Mouse (Mus musculus) hindbrain, embryonic 12.5 days (tissue): ENCODE data around the gene Zcchc8. TPM values are rescaled to one million over a fixed set of nuclear protein-coding genes. Genes with fewer than 3 reads are reported as not detected.

Experiments
- ATAC-seq: fragments of 200-750 bp; cut with Nextera tagmentation; 2 replicates; pipeline ENCODE4 v1.8.0; 2017; ENCODE audit warnings: moderate TSS enrichment; ENCODE audit not compliant: low FRiP score
- H3K27ac ChIP-seq: fragments of 300-500 bp; sonication (generic); 2 replicates; pipeline ENCODE4 v1.5.1; 2016; ENCODE audit warnings: mild to moderate bottlenecking
- H3K27me3 ChIP-seq: fragments of 300-500 bp; sonication (generic); 2 replicates; pipeline ENCODE4 v1.6.1; 2016; ENCODE audit warnings: mild to moderate bottlenecking
- H3K36me3 ChIP-seq: fragments of 300-500 bp; sonication (generic); 2 replicates; pipeline ENCODE4 v1.6.1; 2016; ENCODE audit warnings: mild to moderate bottlenecking
- H3K4me1 ChIP-seq: fragments of 300-500 bp; sonication (generic); 2 replicates; pipeline ENCODE4 v1.6.1; 2016
- H3K4me2 ChIP-seq: fragments of 300-500 bp; sonication (generic); replicated peaks from 2 replicates; pipeline ENCODE4 v1.6.1; 2016; ENCODE audit warnings: mild to moderate bottlenecking
- H3K4me3 ChIP-seq: fragments of 300-500 bp; sonication (generic); 2 replicates; pipeline ENCODE4 v1.5.1; 2016; ENCODE audit warnings: mild to moderate bottlenecking
- H3K9ac ChIP-seq: fragments of 300-500 bp; sonication (generic); 2 replicates; pipeline ENCODE4 v1.6.1; 2016; ENCODE audit warnings: mild to moderate bottlenecking, moderate library complexity
- H3K9me3 ChIP-seq: fragments of 300-500 bp; sonication (generic); replicated peaks from 2 replicates; pipeline ENCODE4 v1.6.1; 2016; ENCODE audit warnings: mild to moderate bottlenecking
- WGBS: fragments of 180-500 bp; shearing (Covaris S2); methylation state at CpG from one replicate; pipeline ENCODE4 v1.1.7; 2016; 5-methylcytosine and 5-hydroxymethylcytosine counted together
- polyA plus RNA-seq: library from polyadenylated mRNA; unstranded; fragments of >200 nt; fragmentation: Nextera tagmentation; extraction: Ambion mirVana; gene quantifications from 2 replicates; pipeline ENCODE4 v1.2.1, GENCODE M21; 2016

Zcchc8 gene
- polyA plus RNA-seq, 1 experiment from 2014 or later: 80.2 TPM

GRCm38 (mm10) chr5:123713782-123714181, 7.1 kb downstream of the Zcchc8 start:
- Histone ChIP-seq H3K9ac (no peak overlapping the region), H3K4me1 (peaks cover 15% of the 10 kb centered on the region), H3K9me3 (no peaks in the 10 kb centered on the region), H3K4me2 (no peak overlapping the region), H3K4me3 (no peak overlapping the region), H3K27ac (no peak overlapping the region), H3K36me3 (peaks cover 79% of the 10 kb centered on the region), H3K27me3 (no peaks in the 10 kb centered on the region)
- no peak for ATAC-seq
- 96% methylated on average over 6 of the region's 6 CpGs for WGBS

DNA sequence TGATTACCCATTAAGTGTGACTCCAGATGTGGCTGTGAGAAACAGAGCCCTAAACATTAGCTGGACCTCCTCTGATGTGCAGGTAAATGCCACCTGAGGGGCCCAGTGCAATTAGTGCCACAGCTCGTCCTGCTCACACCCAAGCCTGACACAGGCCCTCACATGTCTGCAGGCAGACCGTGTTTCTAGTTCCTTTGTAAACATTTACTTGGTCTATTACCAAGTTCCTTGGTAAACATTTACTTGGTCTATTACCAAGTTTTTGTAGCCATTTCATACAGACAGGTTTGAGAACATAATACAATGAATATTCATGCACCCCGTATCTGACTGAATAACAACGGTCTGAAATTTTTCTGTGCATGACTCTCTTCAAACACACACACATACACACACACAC, 11.3 kb downstream of the Zcchc8 start:
- Histone ChIP-seq H3K27ac (no peak overlapping the region), H3K36me3 (peaks cover 95% of the 10 kb centered on the region), H3K4me1 (no peaks in the 10 kb centered on the region), H3K4me2 (no peak overlapping the region), H3K9me3 (no peaks in the 10 kb centered on the region), H3K4me3 (no peak overlapping the region), H3K27me3 (no peaks in the 10 kb centered on the region), H3K9ac (no peak overlapping the region)
- ATAC-seq: no peak
- WGBS: 90% methylated on average over 4 of the region's 4 CpGs

DNA sequence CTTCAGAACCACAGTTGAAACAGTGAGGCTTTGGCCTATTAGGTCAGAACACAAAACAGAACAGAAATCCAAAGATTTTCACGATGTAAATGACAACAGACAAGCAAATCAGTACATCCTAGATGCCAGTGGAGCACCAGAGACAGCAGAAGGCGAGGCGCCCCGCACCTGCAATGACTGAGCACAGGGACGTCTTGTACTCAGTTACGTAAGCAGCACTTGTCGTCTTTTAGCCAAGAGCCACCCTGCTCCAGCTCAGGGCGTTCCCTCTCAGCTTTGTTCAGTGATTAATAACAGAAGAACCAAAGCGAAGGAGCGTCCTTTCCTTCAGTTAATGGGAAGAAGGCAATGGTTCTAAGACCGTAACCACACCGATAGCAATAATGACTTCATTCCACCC, 12.3 kb downstream of the Zcchc8 start:
- Histone ChIP-seq H3K27ac (no peak overlapping the region), H3K9ac (no peak overlapping the region), H3K27me3 (no peaks in the 10 kb centered on the region), H3K4me3 (no peak overlapping the region), H3K4me2 (no peak overlapping the region), H3K4me1 (no peaks in the 10 kb centered on the region), H3K9me3 (no peaks in the 10 kb centered on the region), H3K36me3 (peaks cover 94% of the 10 kb centered on the region)
- ATAC-seq: no peak
- WGBS: 90% methylated on average over 12 of the region's 12 CpGs

DNA sequence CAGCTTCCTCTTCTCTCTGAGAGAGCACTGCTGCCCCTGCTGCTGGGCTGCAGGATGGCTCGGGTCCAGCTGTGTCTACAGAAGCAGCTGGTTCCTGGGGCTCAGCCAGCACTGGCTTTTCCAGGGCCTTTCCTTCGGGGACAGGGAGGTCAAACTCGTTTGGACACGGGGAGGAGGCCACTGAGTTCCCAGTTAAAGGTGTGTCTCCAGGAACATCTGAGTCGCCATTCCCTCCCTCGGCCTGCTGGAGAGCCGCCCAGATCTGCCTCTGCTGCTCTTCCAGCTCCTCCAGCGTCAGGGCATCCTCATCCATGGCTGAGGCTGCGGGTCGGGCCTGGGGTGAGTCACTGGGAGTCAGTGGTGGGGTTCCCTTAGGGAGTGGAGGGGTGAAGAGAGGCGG, 20.3 kb downstream of the Zcchc8 start:
- WGBS: 82% methylated on average over 11 of the region's 11 CpGs
- no peaks in the 10 kb centered on the region for H3K4me1 ChIP-seq

GRCm38 (mm10) chr5:123699198-123699597, 21.7 kb downstream of the Zcchc8 start:
- no peaks in the 10 kb centered on the region for H3K9me3 ChIP-seq
- ATAC-seq: no peak
- H3K4me3 ChIP-seq: no peak overlapping the region
- WGBS: 33% methylated on average over 3 of the region's 3 CpGs
- no peak overlapping the region for H3K4me2 ChIP-seq
- peaks cover 59% of the 10 kb centered on the region for H3K36me3 ChIP-seq
- H3K9ac ChIP-seq: no peak overlapping the region
- H3K4me1 ChIP-seq: no peaks in the 10 kb centered on the region
- no peaks in the 10 kb centered on the region for H3K27me3 ChIP-seq
- H3K27ac ChIP-seq: no peak overlapping the region

More for the DNA sequence above, 20.3 kb downstream of the Zcchc8 start:
- H3K9ac ChIP-seq: no peak overlapping the region
- peaks cover 71% of the 10 kb centered on the region for H3K36me3 ChIP-seq
- no peaks in the 10 kb centered on the region for H3K27me3 ChIP-seq
- no peak overlapping the region for H3K4me2 ChIP-seq
- ATAC-seq: no peak
- no peak overlapping the region; the same call in 1 of the 2 replicates for H3K27ac ChIP-seq
- H3K9me3 ChIP-seq: no peaks in the 10 kb centered on the region
- H3K4me3 ChIP-seq: no peak overlapping the region

GRCm38 (mm10) chr5:123696961-123697360, 23.9 kb downstream of the Zcchc8 start:
- no peak overlapping the region for H3K4me3 ChIP-seq
- no peaks in the 10 kb centered on the region for H3K4me1 ChIP-seq
- no peak for ATAC-seq
- 85% methylated on average over 4 of the region's 4 CpGs for WGBS
- H3K36me3 ChIP-seq: peaks cover 36% of the 10 kb centered on the region
- no peak overlapping the region for H3K27ac ChIP-seq
- no peak overlapping the region for H3K4me2 ChIP-seq
- no peaks in the 10 kb centered on the region for H3K9me3 ChIP-seq
- H3K9ac ChIP-seq: no peak overlapping the region
- no peaks in the 10 kb centered on the region for H3K27me3 ChIP-seq

- H3K4me3 ChIP-seq: no peak overlapping the region
- no peaks in the 10 kb centered on the region for H3K4me1 ChIP-seq
- H3K36me3 ChIP-seq: peaks cover 29% of the 10 kb centered on the region
- no peaks in the 10 kb centered on the region for H3K27me3 ChIP-seq
- ATAC-seq: no peak
- no peak overlapping the region for H3K4me2 ChIP-seq
- no peaks in the 10 kb centered on the region for H3K9me3 ChIP-seq
- H3K27ac ChIP-seq: no peak overlapping the region
- 97% methylated on average over 7 of the region's 7 CpGs for WGBS
- no peak overlapping the region for H3K9ac ChIP-seq
Measured at GRCm38 (mm10) chr5:123696244-123696643, 24.7 kb downstream of the Zcchc8 start.

- Histone ChIP-seq H3K9me3 (no peaks in the 10 kb centered on the region), H3K27ac (no peak overlapping the region), H3K4me2 (no peak overlapping the region), H3K4me1 (no peaks in the 10 kb centered on the region), H3K27me3 (no peaks in the 10 kb centered on the region), H3K9ac (no peak overlapping the region), H3K4me3 (no peak overlapping the region), H3K36me3 (peaks cover 16% of the 10 kb centered on the region)
- no peak for ATAC-seq
- 69% methylated on average over 6 of the region's 6 CpGs for WGBS
Measured at GRCm38 (mm10) chr5:123694468-123694867, 26.4 kb downstream of the Zcchc8 start.

- WGBS: under 1% methylated on average over 42 of the region's 64 CpGs
- Histone ChIP-seq H3K27me3 (no peaks in the 10 kb centered on the region), H3K27ac (peak within 1 kb of the TSS; percentile 99), H3K4me1 (peaks cover 17% of the 10 kb centered on the region), H3K4me2 (peak within 1 kb of the TSS; percentile 70), H3K4me3 (peak within 1 kb of the TSS; percentile 96), H3K36me3 (no peaks in the 10 kb centered on the region), H3K9ac (peak within 1 kb of the TSS; percentile 99), H3K9me3 (no peaks in the 10 kb centered on the region)
- ATAC-seq: peak; percentile 81
Measured at GRCm38 (mm10) chr5:123684221-123685144, 36.4 kb downstream of the Zcchc8 start, which contains the start of gene Clip1. Clip1 (minus strand) TSS chr5:123684618.

DNA sequence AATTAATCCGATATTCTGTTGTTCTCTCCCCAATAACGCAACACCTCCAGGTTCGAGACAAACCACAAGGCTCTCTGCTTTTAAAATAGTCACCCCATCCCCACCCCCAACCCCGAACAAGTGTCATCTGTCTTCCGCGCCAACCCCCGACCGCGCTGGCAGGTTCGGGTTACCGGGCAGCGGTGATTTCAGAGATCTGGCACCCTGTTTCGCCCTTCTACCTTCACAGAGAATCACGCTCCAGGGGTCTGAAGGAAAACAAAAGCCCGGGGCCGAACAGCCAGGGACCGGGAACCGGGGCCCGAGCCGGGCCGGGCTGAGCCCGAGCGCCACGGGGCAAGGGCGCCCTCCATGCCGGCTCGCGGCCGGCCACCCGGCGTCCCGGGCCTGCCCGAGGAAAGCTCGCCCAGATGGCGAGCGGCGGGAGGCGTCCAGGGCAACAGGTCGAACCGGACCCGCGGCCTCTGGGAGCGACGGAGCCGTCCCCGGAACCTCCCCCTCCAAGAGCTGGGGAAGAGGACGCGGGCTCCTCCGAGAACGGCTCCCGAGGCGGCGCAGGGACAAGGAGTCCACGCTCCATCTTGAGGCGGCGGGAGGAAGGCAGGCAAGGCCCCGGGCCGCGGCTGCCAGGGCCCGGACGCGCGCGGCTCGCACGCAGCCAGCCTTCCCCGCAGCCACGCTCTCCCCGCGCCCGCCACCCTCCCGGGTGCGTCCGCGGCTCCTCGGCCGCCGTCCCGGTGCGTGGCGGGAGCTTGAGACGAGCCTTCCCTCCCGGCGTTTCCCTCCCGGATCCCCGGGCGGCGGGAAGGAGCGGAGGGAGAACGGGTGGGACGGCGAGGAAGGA, 37.3 kb downstream of the Zcchc8 start:
- Histone ChIP-seq H3K4me2 (peak overlapping the region; percentile 70), H3K4me1 (peaks cover 19% of the 10 kb centered on the region), H3K9me3 (no peaks in the 10 kb centered on the region), H3K27me3 (no peaks in the 10 kb centered on the region), H3K9ac (peak overlapping the region; percentile 99), H3K4me3 (peak overlapping the region; percentile 96), H3K27ac (peak overlapping the region; percentile 99), H3K36me3 (no peaks in the 10 kb centered on the region)
- under 1% methylated on average over 60 of the region's 92 CpGs for WGBS
- peak; percentile 76 for ATAC-seq

GRCm38 (mm10) chr5:123683043-123683376, 37.9 kb downstream of the Zcchc8 start:
- Histone ChIP-seq H3K27ac (0 out of 2 replicates have a peak overlapping the region, but pooled peaks have one; percentile 99), H3K4me3 (peak overlapping the region; percentile 96), H3K9me3 (no peaks in the 10 kb centered on the region), H3K9ac (peak overlapping the region; percentile 99), H3K4me2 (peak overlapping the region; percentile 70), H3K36me3 (no peaks in the 10 kb centered on the region), H3K4me1 (peaks cover 19% of the 10 kb centered on the region), H3K27me3 (no peaks in the 10 kb centered on the region)
- WGBS: 2% methylated on average over 6 of the region's 6 CpGs
- ATAC-seq: peak; percentile 46; the same call in 1 of the 2 replicates

GRCm38 (mm10) chr5:123682372-123682771, 38.5 kb downstream of the Zcchc8 start:
- Histone ChIP-seq H3K27ac (no peak overlapping the region), H3K36me3 (no peaks in the 10 kb centered on the region), H3K4me1 (peaks cover 19% of the 10 kb centered on the region), H3K9me3 (no peaks in the 10 kb centered on the region), H3K4me3 (peak overlapping the region; percentile 96), H3K27me3 (no peaks in the 10 kb centered on the region), H3K9ac (peak overlapping the region; percentile 99; the same call in 1 of the 2 replicates), H3K4me2 (peak overlapping the region; percentile 70)
- no peak for ATAC-seq
- WGBS: 30% methylated on average over 4 of the region's 4 CpGs
